Mouse (Mus musculus) CH12.LX (cell line): ENCODE measurements at regions not wholly inside any gene's neighbourhood (a gene's known extent, or its start where the extent isn't known, plus 50 kb on each side); places are given as distances from the start of the nearest gene placed in this dataset.

Experiments used
- DNase-seq: peaks from one replicate; pipeline ENCODE4 v3.0.0-alpha.2; 2013; ENCODE audit errors: extremely low read depth
- H3K27ac ChIP-seq: 2 replicates; pipeline ENCODE4 v1.5.1; 2012; ENCODE audit warnings: low read depth, mild to moderate bottlenecking, control low read depth, moderate library complexity; ENCODE audit not compliant: insufficient read depth
- H3K27me3 ChIP-seq: replicated peaks from 2 replicates; pipeline ENCODE3; 2012; ENCODE audit warnings: inconsistent platforms
- H3K36me3 ChIP-seq, 2 experiments: replicated peaks in 1 of 2; 2 replicates each; pipeline versions ENCODE3 to v1.6.1; 2012; ENCODE audit warnings: inconsistent platforms in 1 of 2, low read length in 1 of 2, mild to moderate bottlenecking in 1 of 2, mixed read lengths in 1 of 2, moderate library complexity in 1 of 2; ENCODE audit not compliant: control insufficient read depth in 1 of 2, insufficient read depth in 1 of 2
- H3K4me1 ChIP-seq, 2 experiments: 2 replicates each; pipeline ENCODE4 v1.6.1; 2012; ENCODE audit warnings: inconsistent platforms in 1 of 2, moderate library complexity in 1 of 2; ENCODE audit not compliant: insufficient read depth in 2 of 2, control insufficient read depth in 1 of 2
- H3K4me2 ChIP-seq: 2 replicates; pipeline ENCODE4 v1.6.1; 2012; ENCODE audit warnings: low read depth, mild to moderate bottlenecking, control low read depth; ENCODE audit not compliant: poor library complexity, insufficient read depth, severe bottlenecking
- H3K4me3 ChIP-seq, 3 experiments: fragments of 150-350 bp in 1 of 3; sonication (generic) in 1 of 3; replicated peaks in 1 of 3; 2 replicates each; pipeline versions ENCODE3 to v1.5.1; 2011 to 2012; ENCODE audit warnings: low read depth in 2 of 3, low read length in 2 of 3, mild to moderate bottlenecking in 2 of 3, moderate library complexity in 2 of 3, control low read depth in 1 of 3, improper control_type of control experiment in 1 of 3, inconsistent platforms in 1 of 3, mixed read lengths in 1 of 3; ENCODE audit not compliant: poor library complexity in 1 of 3
- H3K79me2 ChIP-seq: replicated peaks from 2 replicates; pipeline ENCODE4 v1.6.1; 2012; ENCODE audit warnings: mild to moderate bottlenecking, moderate library complexity; ENCODE audit not compliant: control insufficient read depth, poor library complexity, insufficient read depth, severe bottlenecking; ENCODE audit errors: extremely low read depth
- H3K9ac ChIP-seq: 2 replicates; pipeline ENCODE4 v1.6.1; 2012; ENCODE audit warnings: low read depth, mild to moderate bottlenecking, control low read depth, moderate library complexity; ENCODE audit not compliant: insufficient read depth
- H3K9me3 ChIP-seq: replicated peaks from 2 replicates; pipeline ENCODE3; 2012; ENCODE audit warnings: low read length, inconsistent platforms, mixed read lengths
- ELF1 ChIP-seq: IDR thresholded peaks from 2 replicates; pipeline ENCODE4 v1.6.1; 2014; ENCODE audit warnings: low read depth, mild to moderate bottlenecking, inconsistent platforms, low read length, improper control_type of control experiment
- EP300 ChIP-seq: IDR thresholded peaks from 2 replicates; pipeline ENCODE4 v1.6.1; 2011; ENCODE audit warnings: low read length, improper control_type of control experiment
- GABPA ChIP-seq: IDR thresholded peaks from 2 replicates; pipeline ENCODE4 v1.6.1; 2012; ENCODE audit warnings: low read depth, low read length, improper control_type of control experiment, inconsistent platforms; ENCODE audit not compliant: insufficient replicate concordance
- JUND ChIP-seq: conservative IDR thresholded peaks from 2 replicates; pipeline ENCODE4 v1.6.1; 2011; ENCODE audit warnings: low read depth, low read length, improper control_type of control experiment
- MAX ChIP-seq: IDR thresholded peaks from 2 replicates; pipeline ENCODE4 v1.6.1; 2011; ENCODE audit warnings: low read length, improper control_type of control experiment
- MAZ ChIP-seq: IDR thresholded peaks from 2 replicates; pipeline ENCODE4 v1.6.1; 2012; ENCODE audit warnings: low read depth, mild to moderate bottlenecking, inconsistent platforms, low read length, improper control_type of control experiment, moderate library complexity
- NELFE ChIP-seq: IDR thresholded peaks from 2 replicates; pipeline ENCODE4 v1.6.1; 2011; ENCODE audit warnings: low read depth, low read length, improper control_type of control experiment
- NRF1 ChIP-seq: IDR thresholded peaks from 2 replicates; pipeline ENCODE4 v1.6.1; 2014; ENCODE audit warnings: low read depth, mild to moderate bottlenecking, inconsistent platforms, low read length, improper control_type of control experiment, moderate library complexity
- POLR2AphosphoS2 ChIP-seq: IDR thresholded peaks from 2 replicates; pipeline ENCODE4 v1.6.1; 2011; ENCODE audit warnings: low read depth, low read length, improper control_type of control experiment
- TBP ChIP-seq: conservative IDR thresholded peaks from 2 replicates; pipeline ENCODE4 v1.6.1; 2011; ENCODE audit warnings: low read depth, low read length, improper control_type of control experiment
- TCF12 ChIP-seq: IDR thresholded peaks from 2 replicates; pipeline ENCODE4 v1.6.1; 2014; ENCODE audit warnings: low read depth, mild to moderate bottlenecking, inconsistent platforms, low read length, improper control_type of control experiment
- UBTF ChIP-seq: IDR thresholded peaks from 2 replicates; pipeline ENCODE4 v1.6.1; 2012; ENCODE audit warnings: low read depth, mild to moderate bottlenecking, inconsistent platforms, low read length, improper control_type of control experiment, moderate library complexity
- USF2 ChIP-seq: conservative IDR thresholded peaks from 2 replicates; pipeline ENCODE4 v1.6.1; 2011; ENCODE audit warnings: low read depth, low read length, improper control_type of control experiment
- ZNF384 ChIP-seq: IDR thresholded peaks from 2 replicates; pipeline ENCODE4 v1.6.1; 2012; ENCODE audit warnings: low read depth, low read length, improper control_type of control experiment, inconsistent platforms
- dilution Hi-C: fragments of 300-500 bp; cut with MboI; formaldehyde crosslinking; loops from 2 replicates; pipeline ENCODE4 v1.14.3; 2020; ENCODE audit warnings: low sequenced_read_pairs; ENCODE audit not compliant: extremely low pct_unique_long_range_greater_than_20kb, extremely low pct_ligation_motif_present
- in situ Hi-C: fragments of 300-500 bp; cut with MboI; formaldehyde crosslinking; loops from 3 replicates; pipeline ENCODE4 v1.14.3; 2019; ENCODE audit warnings: low sequenced_read_pairs, low pct_ligation_motif_present, low pct_unique_long_range_greater_than_20kb, mixed read lengths

DNA sequence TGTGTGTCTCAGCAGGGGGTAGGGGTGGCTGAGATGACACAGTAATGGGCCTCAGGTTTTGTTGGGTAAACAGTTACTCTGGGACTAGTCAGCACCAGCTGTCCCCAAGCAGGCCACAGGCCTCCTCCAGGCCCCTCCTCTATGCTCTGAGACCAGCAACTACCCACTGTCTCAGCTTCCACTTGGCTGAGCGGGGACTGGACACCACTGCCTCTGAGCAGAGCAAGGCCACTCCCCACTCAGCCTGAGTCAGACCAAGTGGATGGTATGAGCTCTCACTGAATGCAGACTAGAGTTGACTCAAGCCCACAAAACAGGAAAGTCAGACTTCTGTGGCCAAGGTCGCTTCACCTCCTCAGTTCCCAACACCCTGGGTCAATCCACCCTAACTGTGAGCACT, 540.5 kb upstream of the Btbd3 start:
- Histone ChIP-seq H3K79me2 (no peaks in the 10 kb centered on the region), H3K27me3 (no peaks in the 10 kb centered on the region), H3K9me3 (peaks cover 52% of the 10 kb centered on the region), H3K9ac (no peak overlapping the region), H3K4me3 (no peak overlapping the region), H3K27ac (no peak overlapping the region), H3K4me1 (no peaks in the 10 kb centered on the region), H3K4me2 (no peak overlapping the region), H3K36me3 (no peaks in the 10 kb centered on the region)
- in situ Hi-C loops: no loop called here
- dilution Hi-C loops: no loop called here
- no peak for DNase-seq
- TF ChIP-seq MAZ (no peak), POLR2AphosphoS2 (no peak), USF2 (no peak), UBTF (no peak), GABPA (no peak), TCF12 (no peak), EP300 (no peak)

DNA sequence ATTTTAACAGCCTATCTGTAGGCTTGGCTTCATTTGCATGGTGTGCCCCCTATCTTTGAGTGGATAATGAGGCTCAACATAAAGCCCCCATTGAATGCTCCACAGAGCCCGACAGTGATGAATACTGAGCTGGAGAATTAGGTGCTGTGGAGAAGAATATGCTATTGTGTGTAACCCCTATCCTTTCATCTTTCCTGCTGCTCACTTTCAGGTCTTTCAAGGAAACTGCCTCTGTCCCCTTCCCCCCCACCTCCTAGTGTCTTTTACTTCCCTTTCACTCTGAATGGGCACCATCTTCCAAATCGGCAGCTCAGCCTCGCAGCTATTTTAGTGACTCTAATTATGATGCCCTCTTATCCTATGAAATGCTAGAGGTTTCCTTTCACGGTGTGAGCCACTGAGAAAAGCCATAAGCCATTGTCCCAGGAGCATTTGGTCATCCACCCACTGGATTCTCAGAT, 549.8 kb upstream of the Btbd3 start:
- in situ Hi-C loops (no loop called here), dilution Hi-C loops (no loop called here)
- Histone ChIP-seq H3K79me2 (no peaks in the 10 kb centered on the region), H3K27ac (no peak overlapping the region), H3K27me3 (no peaks in the 10 kb centered on the region), H3K4me3 (no peak overlapping the region), H3K4me1 (no peaks in the 10 kb centered on the region), H3K9ac (no peak overlapping the region), H3K4me2 (no peak overlapping the region), H3K9me3 (peaks cover 41% of the 10 kb centered on the region), H3K36me3 (no peaks in the 10 kb centered on the region)
- DNase-seq: no peak
- TF ChIP-seq TBP: no peak
- TF ChIP-seq NELFE: no peak
- TF ChIP-seq ZNF384: no peak
- no peak for TF ChIP-seq NRF1
- TF ChIP-seq MAX: no peak
- no peak for TF ChIP-seq JUND
- TF ChIP-seq TCF12: no peak
- TF ChIP-seq POLR2AphosphoS2: no peak
- no peak for TF ChIP-seq ELF1
- no peak for TF ChIP-seq USF2
